Mouse (Mus musculus) bone marrow macrophage, adult 2 months (primary cell): ENCODE measurements at regions not wholly inside any gene's neighbourhood (a gene's known extent, or its start where the extent isn't known, plus 50 kb on each side); places are given as distances from the start of the nearest gene placed in this dataset.

Experiments used
- CTCF ChIP-seq: IDR thresholded peaks from 2 replicates; pipeline ENCODE4 v1.5.1; 2012; ENCODE audit warnings: low read depth, mild to moderate bottlenecking, low read length, moderate library complexity
- POLR2A ChIP-seq: IDR thresholded peaks from 2 replicates; pipeline ENCODE4 v1.6.1; 2012; ENCODE audit warnings: mild to moderate bottlenecking, low read depth, low read length, borderline replicate concordance

DNA sequence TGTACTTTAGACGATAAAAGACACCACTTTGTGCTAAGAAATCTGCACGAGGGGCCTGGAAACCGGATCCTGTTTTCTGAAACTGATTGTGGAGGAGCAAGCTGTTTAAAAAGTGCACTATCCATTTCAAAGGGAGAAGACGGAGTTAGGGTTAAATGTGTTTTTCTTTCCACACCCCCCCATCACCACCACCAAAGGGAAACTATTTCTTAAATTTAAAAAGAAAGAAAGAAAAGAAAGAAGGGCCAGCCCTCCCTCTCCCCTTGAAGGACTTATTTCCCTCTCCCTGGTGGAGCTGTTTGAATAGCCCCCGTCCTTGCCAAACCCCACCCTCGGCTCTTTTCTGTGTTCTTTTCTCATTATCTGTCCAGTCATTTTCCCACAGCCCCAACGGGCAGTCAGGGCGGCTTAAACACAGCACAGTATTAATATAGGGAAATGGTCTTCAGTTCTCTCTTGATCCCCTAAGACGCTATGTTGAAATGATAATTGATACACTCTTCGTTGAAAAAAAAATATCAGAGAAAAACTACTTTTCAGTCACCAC lies 409.7 kb downstream of the Zfp536 start:
- TF ChIP-seq CTCF, result no peak
- TF ChIP-seq POLR2A, result no peak
